Mouse (Mus musculus) neural tube, postnatal 0 days (tissue): ENCODE measurements around the gene Eif2ak1. TPM values are rescaled to one million over a fixed set of nuclear protein-coding genes. Genes with fewer than 3 reads are reported as not detected.

Experiments used
- polyA plus RNA-seq: library from polyadenylated mRNA; unstranded; fragments of >200 nt; fragmentation: Nextera tagmentation; extraction: Ambion mirVana; gene quantifications from 2 replicates; pipeline ENCODE4 v1.2.1, GENCODE M21; 2015

The Eif2ak1 gene
- 38.2 and 39.1 TPM in 2 replicates for polyA plus RNA-seq

GRCm38 (mm10) chr5:143817116-143817930, at the start of gene Eif2ak1:
Eif2ak1 (plus strand) TSS chr5:143817788.

DNA sequence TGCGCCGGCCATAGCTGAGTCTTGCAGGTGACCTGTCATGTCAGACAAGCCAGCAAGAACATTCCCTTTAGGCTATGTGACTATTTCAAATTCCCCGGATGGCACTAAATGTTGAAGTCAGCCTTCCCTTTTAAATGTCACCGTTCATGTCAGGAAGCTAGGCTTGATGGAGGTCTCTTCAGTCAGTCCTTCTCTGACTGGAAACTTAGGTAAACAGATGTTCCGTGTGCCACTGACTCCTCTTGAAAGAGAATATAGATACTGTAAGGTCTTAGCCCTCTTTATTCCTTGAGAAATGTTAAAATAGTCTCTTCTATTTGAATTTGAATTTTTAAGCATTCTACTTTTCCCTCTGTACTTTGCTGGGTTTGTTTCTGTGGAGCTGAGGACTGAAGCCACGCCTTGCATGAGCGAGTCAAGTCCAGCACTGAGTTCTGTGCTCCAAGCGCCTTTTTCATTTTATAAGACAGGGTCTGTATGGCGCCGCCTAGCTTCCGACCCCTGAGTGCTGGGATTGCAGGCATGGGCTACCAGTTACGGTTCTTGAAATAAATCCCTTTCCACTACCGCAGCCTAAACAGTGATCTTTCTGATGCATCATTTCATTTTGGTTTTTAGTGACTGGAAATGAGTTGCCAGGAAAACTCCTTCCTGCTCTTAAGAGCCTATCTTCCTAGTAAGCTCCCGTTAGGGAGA, 80.2 kb downstream of the Eif2ak1 start, which contains the start of gene Ankrd61:
Gene Ankrd61 (minus strand): TSS at position 51 of the 696 bp plus-strand sequence.

DNA sequence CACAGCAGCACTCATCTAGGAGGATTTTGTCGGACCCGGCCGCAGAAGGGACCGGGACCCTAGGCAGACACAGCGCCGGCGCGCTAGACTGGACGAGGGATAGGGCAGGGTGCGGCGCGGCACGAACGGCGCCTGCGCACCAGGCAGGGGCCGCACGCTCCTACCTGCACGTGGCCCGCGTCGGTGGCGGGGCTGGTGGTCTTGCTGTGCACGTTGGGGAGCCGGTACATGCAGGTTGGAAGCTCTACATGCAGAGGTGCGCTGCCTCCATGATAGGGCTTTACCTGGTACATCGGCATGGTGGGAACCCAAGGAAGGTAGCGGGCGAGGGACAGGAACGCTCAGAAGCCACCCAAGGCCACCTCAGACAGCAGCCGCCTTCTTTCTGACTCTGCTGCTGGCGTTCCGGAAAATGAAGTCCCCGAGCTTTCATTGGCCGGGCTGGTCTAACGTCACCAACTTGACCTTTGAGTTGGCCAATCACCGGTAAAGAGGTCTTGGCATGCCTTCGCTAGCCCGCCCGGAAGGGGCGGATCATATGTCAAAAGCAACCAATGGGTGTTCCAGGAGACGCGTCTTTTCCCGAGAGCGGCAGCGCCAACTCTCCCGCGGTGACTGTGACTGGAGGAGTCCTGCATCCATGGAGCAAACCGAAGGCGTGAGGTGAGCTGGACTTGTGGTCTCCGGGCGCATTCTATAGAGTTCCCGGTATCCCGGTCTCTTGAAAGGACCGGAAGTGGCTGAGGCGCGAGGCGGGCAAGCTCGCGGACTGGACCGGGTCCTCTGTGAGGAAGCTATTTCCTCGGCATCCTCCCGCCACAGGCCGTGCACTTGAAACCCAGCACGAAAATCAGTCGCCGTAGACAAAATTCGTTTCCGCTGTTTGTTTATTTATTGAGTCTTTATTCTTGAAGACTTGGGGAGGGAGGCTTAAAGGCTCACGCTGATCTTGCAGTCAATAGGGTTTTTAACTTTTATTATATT, 92.1 kb downstream of the Eif2ak1 start, which contains the start of the genes Aimp2 and Pms2:
Gene Aimp2 (minus strand): TSS at position 431 of the 984 bp plus-strand sequence.
Gene Pms2 (plus strand): TSS at position 548 of the 984 bp plus-strand sequence.

GRCm38 (mm10) chr5:143927875-143928274, 110.3 kb downstream of the Eif2ak1 start, which contains the start of gene Gm42421:
Gm42421 (plus strand) TSS chr5:143928175.

DNA sequence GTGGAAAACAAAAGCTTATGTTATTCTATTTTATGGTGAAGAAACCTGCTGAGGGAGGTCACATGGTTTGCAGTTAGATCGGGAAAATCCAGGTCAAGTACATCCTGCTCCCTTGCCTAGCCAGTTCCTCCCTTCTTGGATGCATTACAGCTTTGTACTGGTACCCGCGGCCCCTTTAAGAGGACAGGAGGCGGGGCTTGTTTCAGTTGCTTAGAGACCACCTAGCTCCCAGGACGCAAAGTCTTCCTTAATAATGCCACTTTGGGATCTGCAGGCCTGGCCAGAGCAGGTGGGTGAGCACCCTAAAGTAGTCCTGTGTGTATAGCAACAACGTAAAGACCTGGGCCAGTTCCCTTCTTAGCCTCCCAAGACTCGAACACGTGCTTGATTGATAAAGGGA, 115.2 kb downstream of the Eif2ak1 start, which contains the start of gene Rsph10b:
Gene Rsph10b (plus strand): TSS at position 205 of the 400 bp plus-strand sequence.

Other genes with a start within 250 kb of the Eif2ak1 start
- 31.9 and 36.2 TPM in 2 replicates for gene Cyth3, start 195.3 kb upstream of the Eif2ak1 start, polyA plus RNA-seq
- 19.4 and 19.5 TPM in 2 replicates for gene Usp42, start 85.5 kb upstream of the Eif2ak1 start, polyA plus RNA-seq
- 0.22 TPM in 2 replicates for gene Ankrd61, start 79.9 kb downstream of the Eif2ak1 start, polyA plus RNA-seq
- gene Aimp2, start 92.1 kb downstream of the Eif2ak1 start, polyA plus RNA-seq = 81.8 and 83.0 TPM in 2 replicates
- 20.7 and 22.9 TPM in 2 replicates for gene Pms2, start 92.2 kb downstream of the Eif2ak1 start, polyA plus RNA-seq
- 0.92 and 1.7 TPM in 2 replicates for gene Gm42421, start 110.4 kb downstream of the Eif2ak1 start, polyA plus RNA-seq
- 5.5 and 9.2 TPM in 2 replicates for gene Rsph10b, start 115.2 kb downstream of the Eif2ak1 start, polyA plus RNA-seq
- gene Ccz1, start 197.1 kb downstream of the Eif2ak1 start, polyA plus RNA-seq = 60.8 and 65.5 TPM in 2 replicates
- gene Ocm, start 208.9 kb downstream of the Eif2ak1 start, polyA plus RNA-seq = 1.5 and 1.8 TPM in 2 replicates